Mouse (Mus musculus) urinary bladder, postnatal 14 days (tissue): Measurements from ENCODE around the gene Gjb5.

Experiments
- DNase-seq: peaks from one replicate; pipeline ENCODE4 v3.0.0; 2021; ENCODE audit warnings: low spot score

The Gjb5 gene

GRCm38 (mm10) chr4:127349560-127350300, 8.3 kb downstream of the Gjb5 start:
- peak; percentile 63 for DNase-seq

GRCm38 (mm10) chr4:127345000-127345399, 13.0 kb downstream of the Gjb5 start:
- DNase-seq: no peak

- peak; percentile 53 for DNase-seq
These were observed 16.6 kb downstream of the Gjb5 start for GRCm38 (mm10) chr4:127341372-127341771.

GRCm38 (mm10) chr4:127337668-127338067, 20.3 kb downstream of the Gjb5 start:
- no peak for DNase-seq

- DNase-seq: no peak
These were observed 23.0 kb downstream of the Gjb5 start for GRCm38 (mm10) chr4:127334870-127335504.

- DNase-seq: no peak
These were observed 26.8 kb downstream of the Gjb5 start for GRCm38 (mm10) chr4:127331171-127331570.

GRCm38 (mm10) chr4:127330181-127331100, 27.5 kb downstream of the Gjb5 start, which contains the start of gene Gjb3:
TSS of gene Gjb3 (minus strand) at chr4:127330844.
- peak; percentile 56 for DNase-seq

GRCm38 (mm10) chr4:127329751-127330150, 28.2 kb downstream of the Gjb5 start:
- peak; percentile 73 for DNase-seq

GRCm38 (mm10) chr4:127329046-127329445, 28.9 kb downstream of the Gjb5 start:
- no peak for DNase-seq

GRCm38 (mm10) chr4:127328378-127328777, 29.6 kb downstream of the Gjb5 start:
- no peak for DNase-seq

- no peak for DNase-seq
These were observed 30.2 kb downstream of the Gjb5 start for GRCm38 (mm10) chr4:127327749-127328148.

GRCm38 (mm10) chr4:127327258-127327657, 30.7 kb downstream of the Gjb5 start:
- peak; percentile 37 for DNase-seq

- no peak for DNase-seq
These were observed 32.7 kb downstream of the Gjb5 start for GRCm38 (mm10) chr4:127325276-127325675.

- DNase-seq: peak; percentile 87
These were observed 33.2 kb downstream of the Gjb5 start for GRCm38 (mm10) chr4:127324759-127325158.

- no peak for DNase-seq
These were observed 33.7 kb downstream of the Gjb5 start for GRCm38 (mm10) chr4:127324296-127324695.

- no peak for DNase-seq
These were observed 34.3 kb downstream of the Gjb5 start for GRCm38 (mm10) chr4:127323651-127324050.

- DNase-seq: peak; percentile 73
These were observed 38.4 kb downstream of the Gjb5 start for GRCm38 (mm10) chr4:127319613-127320012.

- DNase-seq: no peak
These were observed 40.8 kb downstream of the Gjb5 start for GRCm38 (mm10) chr4:127317143-127317542.

- no peak for DNase-seq
These were observed 42.2 kb downstream of the Gjb5 start for GRCm38 (mm10) chr4:127315753-127316152.

- DNase-seq: no peak
These were observed 43.4 kb downstream of the Gjb5 start for GRCm38 (mm10) chr4:127314585-127314984.

- peak; percentile 75 for DNase-seq
These were observed 44.1 kb downstream of the Gjb5 start, which contains the start of gene Gja4 for GRCm38 (mm10) chr4:127313861-127314260. TSS of gene Gja4 (minus strand) at chr4:127314039.

- DNase-seq: no peak
These were observed 45.6 kb downstream of the Gjb5 start for GRCm38 (mm10) chr4:127312349-127312748.
